Mouse (Mus musculus) cerebellum, adult 18-20 months (tissue): ENCODE results near the gene Brca2.
"Not testable (repeated sequence)": the region's sequence is repeated elsewhere in the genome, so short reads cannot be mapped to it uniquely, and the experiment has no call there.

Source experiments
- DNase-seq, 2 experiments: peaks; one replicate each; pipeline ENCODE4 v3.0.0; 2021

The Brca2 gene

GRCm38 (mm10) chr5:150521937-150522866 is at the start of gene Brca2:
Brca2 (plus strand) TSS chr5:150522630.
- DNase-seq: peak; percentile 92 to 96

- no peak for DNase-seq
Observed at GRCm38 (mm10) chr5:150477364-150477763, 45.1 kb upstream of the Brca2 start.

GRCm38 (mm10) chr5:150478612-150479011 is 43.8 kb upstream of the Brca2 start:
- DNase-seq: no peak

GRCm38 (mm10) chr5:150485198-150485597 is 37.2 kb upstream of the Brca2 start:
- DNase-seq: no peak

DNA sequence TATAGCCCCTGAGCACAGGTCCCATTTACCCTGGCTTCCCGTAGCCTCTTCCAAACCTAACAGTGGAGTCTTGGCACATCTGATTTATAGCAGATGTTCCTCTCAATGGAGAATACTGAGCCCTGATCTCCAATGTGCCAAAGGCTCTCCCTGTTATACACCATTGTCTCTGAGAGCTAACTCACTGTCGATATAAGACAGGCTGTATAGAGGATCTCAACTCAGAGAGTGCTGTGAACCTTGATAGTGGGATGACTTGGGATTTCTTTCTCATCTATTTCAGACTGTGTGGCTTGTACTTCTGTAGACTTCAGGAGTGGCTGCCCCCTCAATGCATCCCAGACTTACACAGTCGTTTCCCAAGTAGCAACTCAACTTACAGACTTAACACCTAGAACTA is 32.1 kb upstream of the Brca2 start:
- no peak for DNase-seq

DNA sequence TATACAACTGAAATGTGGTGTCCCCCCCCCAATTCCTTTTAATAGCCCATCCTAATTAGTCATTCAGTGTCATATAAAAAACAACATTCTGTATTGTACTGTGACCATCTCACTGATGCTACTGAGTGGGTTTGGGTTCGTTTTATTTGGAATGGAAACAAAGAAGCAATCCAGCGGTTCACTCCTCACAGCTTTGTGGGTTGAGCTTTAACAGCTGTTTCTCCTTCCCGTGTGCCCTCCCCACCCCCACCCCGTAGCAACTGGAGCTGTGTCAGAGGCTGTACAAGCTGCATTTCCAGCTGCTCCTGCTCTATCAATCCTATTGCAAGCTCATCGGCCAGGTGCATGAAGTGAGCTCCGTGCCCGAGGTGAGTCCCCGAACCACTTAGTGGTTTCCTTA is 31.6 kb upstream of the Brca2 start:
- DNase-seq: no peak

GRCm38 (mm10) chr5:150491573-150492173 is 30.8 kb upstream of the Brca2 start:
- DNase-seq: not testable (repeated sequence)

- peak; percentile 34 to 46 for DNase-seq
Observed at GRCm38 (mm10) chr5:150495792-150496191, 26.6 kb upstream of the Brca2 start.

- no peak for DNase-seq
Observed at GRCm38 (mm10) chr5:150510451-150511225, 11.8 kb upstream of the Brca2 start.

DNA sequence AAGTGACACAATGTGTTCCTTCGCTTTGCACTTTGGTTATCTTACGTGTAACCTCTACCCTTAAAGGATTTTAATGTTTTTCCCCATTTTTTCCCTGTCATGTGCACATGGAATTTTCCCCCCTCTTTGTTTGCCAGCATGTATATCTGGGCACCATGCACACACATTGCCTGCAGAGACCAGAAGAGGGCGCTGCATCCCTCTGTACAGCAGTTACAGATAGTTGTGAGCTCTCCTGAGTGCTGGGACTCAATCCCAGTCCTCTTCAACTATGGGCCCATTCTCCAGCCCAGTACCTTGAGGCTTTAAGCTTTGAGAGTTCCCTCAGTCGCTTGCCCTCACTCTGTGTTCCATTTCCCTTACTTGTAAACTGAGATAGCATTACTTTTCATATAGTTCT is 9.2 kb upstream of the Brca2 start:
- DNase-seq: no peak

DNA sequence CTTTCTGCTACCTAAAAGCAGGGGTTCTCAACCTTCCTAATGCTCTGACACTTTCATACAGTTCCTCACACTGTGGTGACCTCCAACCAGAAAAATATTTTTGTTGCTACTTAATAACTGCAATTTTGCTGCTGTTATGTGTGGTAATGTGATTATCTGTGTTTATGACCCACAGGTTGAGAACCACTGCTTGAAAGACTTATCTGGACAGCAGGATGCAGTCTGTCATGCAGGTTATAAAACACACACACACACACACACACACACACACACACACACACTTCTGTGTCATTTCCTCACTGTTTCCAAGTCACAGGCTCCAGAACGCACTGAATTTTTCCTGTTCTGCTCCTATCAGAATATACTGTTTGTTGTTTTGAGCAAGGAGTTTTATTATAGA is 8.4 kb upstream of the Brca2 start:
- DNase-seq: no peak

- DNase-seq: no peak
Observed at GRCm38 (mm10) chr5:150518064-150518463, 4.4 kb upstream of the Brca2 start, which contains the start of gene Zar1l. Zar1l (minus strand) TSS chr5:150518164.

GRCm38 (mm10) chr5:150519551-150519950 is 2.9 kb upstream of the Brca2 start:
- no peak for DNase-seq

DNA sequence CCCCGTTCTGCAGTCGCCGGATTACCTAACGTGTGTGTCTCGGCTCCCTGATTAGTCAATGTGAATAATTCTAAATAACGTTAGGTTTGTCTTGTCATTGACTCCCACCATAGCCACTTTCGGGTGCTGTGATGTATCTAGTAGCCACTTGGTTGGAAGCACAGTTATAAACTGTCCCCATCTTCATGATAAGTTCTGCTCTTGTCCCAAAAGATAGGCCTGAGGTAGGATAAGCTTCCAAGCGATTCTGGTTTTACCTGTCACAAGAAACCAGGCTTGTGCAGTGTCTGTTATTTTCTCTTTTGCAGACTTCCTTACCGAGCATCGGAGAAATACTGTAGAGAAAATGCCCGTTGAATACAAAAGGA is 421 bp downstream of the Brca2 start:
- DNase-seq: no peak

GRCm38 (mm10) chr5:150525239-150525638 is 2.8 kb downstream of the Brca2 start:
- no peak for DNase-seq

GRCm38 (mm10) chr5:150541302-150541701 is 18.9 kb downstream of the Brca2 start:
- DNase-seq: no peak

GRCm38 (mm10) chr5:150543184-150543583 is 20.8 kb downstream of the Brca2 start:
- no peak for DNase-seq

- no peak for DNase-seq
Observed at GRCm38 (mm10) chr5:150551637-150552036, 29.2 kb downstream of the Brca2 start.

GRCm38 (mm10) chr5:150559519-150560103 is 37.2 kb downstream of the Brca2 start:
- DNase-seq: no peak

DNA sequence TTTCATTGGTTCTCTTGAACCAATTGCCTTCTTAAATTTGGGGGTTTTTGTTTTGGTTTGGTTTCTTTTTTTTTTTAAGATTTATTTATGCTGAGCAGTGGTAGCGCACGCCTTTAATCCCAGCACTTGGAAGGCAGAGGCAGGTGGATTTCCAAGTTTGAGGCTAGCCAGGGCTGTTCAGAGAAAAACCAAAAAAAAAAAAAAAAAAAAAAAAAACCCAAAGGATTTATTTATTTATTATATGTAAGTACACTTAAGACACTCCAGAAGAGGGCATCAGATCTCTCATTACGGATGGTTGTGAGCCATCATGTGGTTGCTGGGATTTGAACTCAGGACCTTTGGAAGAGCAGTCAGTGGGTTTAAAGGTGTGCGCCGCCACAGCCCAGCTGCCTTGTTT is 38.4 kb downstream of the Brca2 start:
- no peak for DNase-seq

DNA sequence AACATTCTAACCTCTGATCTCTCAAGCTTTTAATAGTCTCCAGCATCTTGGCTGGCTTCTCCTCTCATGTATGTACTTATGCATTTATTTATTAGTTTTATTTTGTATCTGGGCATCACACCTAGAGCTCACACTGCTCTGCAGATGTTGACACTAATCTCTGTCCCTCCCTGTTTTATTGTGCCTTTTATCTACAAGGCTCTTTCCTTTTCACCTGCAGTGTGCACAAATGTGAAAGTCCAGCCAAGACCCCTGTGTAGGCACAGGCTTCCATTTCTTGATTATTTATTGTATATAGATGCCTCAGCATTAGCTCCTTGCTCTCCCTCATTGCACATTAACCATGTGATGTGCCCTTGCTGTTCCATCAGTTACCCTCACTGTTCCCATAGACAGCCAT is 38.9 kb downstream of the Brca2 start:
- no peak for DNase-seq

- DNase-seq: no peak
Observed at GRCm38 (mm10) chr5:150561783-150562182, 39.4 kb downstream of the Brca2 start.

- DNase-seq: no peak
Observed at GRCm38 (mm10) chr5:150564426-150564825, 42.0 kb downstream of the Brca2 start.
